Mouse (Mus musculus): ENCODE results near the gene Aoc1.

GRCm38 (mm10) chr6:48854155-48854554 is 18.5 kb upstream of the Aoc1 start:
- TF ChIP-seq CTCF (IDR thresholded peaks at IDR 0.05; ENCODE audit: borderline replicate concordance, extremely low read depth, insufficient read depth, insufficient read length) (no peak), POLR2A (IDR thresholded peaks at IDR 0.05; ENCODE audit: borderline replicate concordance, extremely low read depth, insufficient read depth, insufficient read length, poor library complexity, severe bottlenecking) (no peak)
